Mouse (Mus musculus): ENCODE data around the gene Tnfrsf13b.

Tnfrsf13b gene

GRCm38 (mm10) chr11:61126606-61127355 lies at the start of gene Tnfrsf13b:
Gene Tnfrsf13b, plus strand, starts transcription at chr11:61126755.
- no peak for DNase-seq

- DNase-seq: no peak
These were observed 44.9 kb upstream of the Tnfrsf13b start for GRCm38 (mm10) chr11:61081624-61082023.

- no peak for DNase-seq
These were observed 36.4 kb upstream of the Tnfrsf13b start for GRCm38 (mm10) chr11:61090195-61090594.

- DNase-seq: no peak
These were observed 35.4 kb upstream of the Tnfrsf13b start for GRCm38 (mm10) chr11:61091192-61091591.

- DNase-seq: peak; percentile 86
These were observed 34.8 kb upstream of the Tnfrsf13b start for GRCm38 (mm10) chr11:61091642-61092262.

GRCm38 (mm10) chr11:61098046-61098445 lies 28.5 kb upstream of the Tnfrsf13b start:
- no peak for DNase-seq

GRCm38 (mm10) chr11:61102397-61103339 lies 23.9 kb upstream of the Tnfrsf13b start:
- DNase-seq: peak; percentile 30

GRCm38 (mm10) chr11:61104241-61104901 lies 22.2 kb upstream of the Tnfrsf13b start:
- DNase-seq: peak; percentile 91

- no peak for DNase-seq
These were observed 17.6 kb upstream of the Tnfrsf13b start for GRCm38 (mm10) chr11:61108911-61109361.

GRCm38 (mm10) chr11:61109707-61110106 lies 16.8 kb upstream of the Tnfrsf13b start:
- DNase-seq: no peak

- DNase-seq: no peak
These were observed 16.4 kb upstream of the Tnfrsf13b start for GRCm38 (mm10) chr11:61110113-61110512.

GRCm38 (mm10) chr11:61110928-61111327 lies 15.6 kb upstream of the Tnfrsf13b start:
- no peak for DNase-seq

- no peak for DNase-seq
These were observed 15.1 kb upstream of the Tnfrsf13b start for GRCm38 (mm10) chr11:61111472-61111871.

- DNase-seq: no peak
These were observed 14.1 kb upstream of the Tnfrsf13b start for GRCm38 (mm10) chr11:61112323-61112995.

GRCm38 (mm10) chr11:61116226-61116625 lies 10.3 kb upstream of the Tnfrsf13b start:
- no peak for DNase-seq

- DNase-seq: no peak
These were observed 6.5 kb upstream of the Tnfrsf13b start for GRCm38 (mm10) chr11:61119996-61120583.

GRCm38 (mm10) chr11:61122283-61122768 lies 4.2 kb upstream of the Tnfrsf13b start:
- no peak for DNase-seq

- DNase-seq: no peak
These were observed 3.7 kb upstream of the Tnfrsf13b start for GRCm38 (mm10) chr11:61122769-61123288.

GRCm38 (mm10) chr11:61123886-61124285 lies 2.7 kb upstream of the Tnfrsf13b start:
- DNase-seq: no peak

GRCm38 (mm10) chr11:61125970-61126369 lies 585 bp upstream of the Tnfrsf13b start:
- no peak for DNase-seq

- DNase-seq: no peak
These were observed 983 bp downstream of the Tnfrsf13b start for GRCm38 (mm10) chr11:61127421-61128055.
